Mouse (Mus musculus) thymus, adult 2 months (tissue): ENCODE measurements around the gene Auts2.

Experiments used
- CTCF ChIP-seq: fragments of 200-500 bp; IDR thresholded peaks from 2 replicates; pipeline ENCODE4 v1.5.1; 2012; ENCODE audit warnings: mild to moderate bottlenecking, control low read depth, low read length, moderate library complexity, borderline replicate concordance; ENCODE audit not compliant: control insufficient read depth, poor library complexity, insufficient read depth; ENCODE audit errors: extremely low read depth
- POLR2A ChIP-seq: fragments of 200-500 bp; IDR thresholded peaks from 2 replicates; pipeline ENCODE4 v1.6.1; 2012; ENCODE audit warnings: mild to moderate bottlenecking, low read length, control low read depth, moderate library complexity; ENCODE audit not compliant: control insufficient read depth, poor library complexity, insufficient read depth; ENCODE audit errors: extremely low read depth

DNA sequence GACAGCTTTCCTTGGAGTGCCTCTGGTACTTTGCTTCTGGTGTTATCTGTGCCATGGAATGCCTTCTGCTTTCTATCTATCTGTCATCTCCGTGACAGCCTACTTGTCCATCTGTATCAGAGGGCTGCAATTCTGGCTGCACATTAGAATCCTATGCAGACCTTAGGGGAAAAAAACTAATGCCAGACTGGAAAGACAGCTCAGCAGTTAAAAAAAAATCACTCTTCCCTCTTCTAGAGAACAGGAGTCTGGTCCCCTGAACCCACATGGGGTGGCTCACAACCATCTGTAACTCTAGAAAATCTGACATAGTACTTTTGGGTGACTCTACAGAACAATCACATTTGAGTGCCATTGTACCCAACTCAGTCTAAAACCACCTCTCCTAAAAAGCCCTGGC, 181.9 kb downstream of the Auts2 start:
- no peak for TF ChIP-seq CTCF
- TF ChIP-seq POLR2A = no peak
